Mouse (Mus musculus): ENCODE results near the gene Wdr4.

DNA sequence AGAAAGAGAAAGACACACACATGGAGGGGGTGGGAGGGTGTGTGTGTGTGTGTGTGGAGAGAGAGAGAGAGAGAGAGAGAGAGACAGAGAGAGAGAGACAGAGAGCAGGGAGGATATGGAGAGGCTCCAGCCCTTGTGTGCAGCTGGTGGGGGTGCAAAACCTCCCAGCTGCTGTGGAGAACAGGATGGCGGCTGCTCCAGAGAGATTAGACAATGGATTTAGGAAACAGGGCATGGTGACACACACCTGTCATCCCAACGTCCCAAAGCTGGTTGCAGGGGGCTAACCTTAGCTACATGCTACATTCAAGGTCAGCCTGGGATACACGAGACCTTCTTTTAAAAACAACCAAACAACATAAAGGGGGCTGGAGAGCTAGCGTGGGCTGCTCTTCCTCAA is 36.5 kb upstream of the Wdr4 start:
- TF ChIP-seq CTCF (IDR thresholded peaks at IDR 0.05) (no peak), EP300 (IDR thresholded peaks at IDR 0.05) (no peak)
